Mouse (Mus musculus) intestine, embryonic 16.5 days (tissue): ENCODE results near the gene Ankrd13d. TPM values are rescaled to one million over a fixed set of nuclear protein-coding genes. Genes with fewer than 3 reads are reported as not detected.

Source experiments
- ATAC-seq: fragments of 200-750 bp; cut with Nextera tagmentation; 2 replicates; pipeline ENCODE4 v1.8.0; 2017; ENCODE audit warnings: moderate TSS enrichment, moderate library complexity
- H3K27ac ChIP-seq: fragments of 300-500 bp; sonication (generic); 2 replicates; pipeline ENCODE4 v1.5.1; 2014; ENCODE audit warnings: mild to moderate bottlenecking, low read length
- H3K27me3 ChIP-seq: fragments of 300-500 bp; sonication (generic); replicated peaks from 2 replicates; pipeline ENCODE4 v1.6.1; 2014; ENCODE audit warnings: low read length, control low read depth, mixed read lengths; ENCODE audit not compliant: control insufficient read depth, insufficient read depth
- H3K36me3 ChIP-seq: fragments of 300-500 bp; sonication (generic); 2 replicates; pipeline ENCODE4 v1.6.1; 2014; ENCODE audit warnings: low read length, control low read depth; ENCODE audit not compliant: control insufficient read depth, insufficient read depth
- H3K4me1 ChIP-seq: fragments of 300-500 bp; sonication (generic); 2 replicates; pipeline ENCODE4 v1.6.1; 2014; ENCODE audit warnings: low read length, control low read depth, mixed read lengths; ENCODE audit not compliant: control insufficient read depth, insufficient read depth
- H3K4me2 ChIP-seq: fragments of 300-500 bp; sonication (generic); 2 replicates; pipeline ENCODE4 v1.6.1; 2014; ENCODE audit warnings: low read depth, low read length, control low read depth
- H3K4me3 ChIP-seq: fragments of 300-500 bp; sonication (generic); 2 replicates; pipeline ENCODE4 v1.5.1; 2014; ENCODE audit warnings: mild to moderate bottlenecking, low read length
- H3K9ac ChIP-seq: fragments of 300-500 bp; sonication (generic); 2 replicates; pipeline ENCODE4 v1.6.1; 2014; ENCODE audit warnings: low read depth, low read length
- H3K9me3 ChIP-seq: fragments of 300-500 bp; sonication (generic); 2 replicates; pipeline ENCODE4 v1.6.1; 2016; ENCODE audit warnings: low read length, control low read depth; ENCODE audit not compliant: control insufficient read depth
- WGBS: fragments of 180-500 bp; shearing (Covaris S2); extraction: QIAGEN DNeasy Blood & Tissue Kit; methylation state at CpG from one replicate; pipeline ENCODE4 v1.1.7; 2014; 5-methylcytosine and 5-hydroxymethylcytosine counted together
- polyA plus RNA-seq: library from polyadenylated mRNA; unstranded; fragments of >200 nt; fragmentation: Nextera tagmentation; extraction: Ambion mirVana; gene quantifications from 2 replicates; pipeline ENCODE4 v1.2.1, GENCODE M21; 2015

Gene Ankrd13d
- polyA plus RNA-seq, 1 experiment from 2014 or later, result 4.6 TPM

GRCm38 (mm10) chr19:4319272-4319671, 36.3 kb upstream of the Ankrd13d start:
- Histone ChIP-seq H3K4me3 (no peak overlapping the region), H3K4me2 (no peak overlapping the region), H3K36me3 (peaks cover 35% of the 10 kb centered on the region), H3K9ac (no peak overlapping the region), H3K27ac (no peak overlapping the region), H3K4me1 (0 out of 2 replicates have a peak, but pooled peaks cover 4% of the 10 kb centered on the region), H3K27me3 (no peaks in the 10 kb centered on the region), H3K9me3 (no peaks in the 10 kb centered on the region)
- WGBS, result 77% methylated on average over 4 of the region's 4 CpGs
- no peak for ATAC-seq

DNA sequence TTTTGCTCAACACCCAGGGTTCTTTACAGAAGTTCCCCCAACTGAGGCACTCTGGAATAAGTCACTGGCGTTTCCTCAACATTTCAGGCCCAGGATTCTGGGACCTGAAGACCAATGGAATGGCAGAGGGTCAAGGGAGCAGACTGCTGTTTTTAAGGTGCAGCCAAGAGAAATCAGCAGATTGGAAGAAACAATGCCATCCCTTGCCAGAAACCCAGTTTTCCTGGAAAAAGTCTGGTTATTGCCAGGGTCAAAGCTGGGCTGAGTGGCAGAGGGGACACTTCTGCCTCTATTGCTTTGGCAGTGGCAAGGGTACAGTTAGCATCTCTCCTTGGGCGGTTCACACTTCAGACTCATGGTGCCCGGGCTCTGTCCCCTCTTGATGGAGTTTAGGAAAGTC, 34.2 kb upstream of the Ankrd13d start:
- WGBS, result 86% methylated on average over 3 of the region's 3 CpGs
- Histone ChIP-seq H3K4me3 (no peak overlapping the region), H3K9me3 (no peaks in the 10 kb centered on the region), H3K27me3 (no peaks in the 10 kb centered on the region), H3K9ac (no peak overlapping the region), H3K4me2 (no peak overlapping the region), H3K27ac (no peak overlapping the region), H3K36me3 (peaks cover 34% of the 10 kb centered on the region), H3K4me1 (0 out of 2 replicates have a peak, but pooled peaks cover 4% of the 10 kb centered on the region)
- no peak for ATAC-seq

- Histone ChIP-seq H3K27ac (peak overlapping the region; percentile 52; the same call in 1 of the 2 replicates), H3K36me3 (peaks cover 23% of the 10 kb centered on the region), H3K4me1 (0 out of 2 replicates have a peak, but pooled peaks cover 4% of the 10 kb centered on the region), H3K4me3 (no peak overlapping the region), H3K9ac (no peak overlapping the region), H3K4me2 (no peak overlapping the region), H3K9me3 (no peaks in the 10 kb centered on the region), H3K27me3 (no peaks in the 10 kb centered on the region)
- WGBS, result 48% methylated on average over 6 of the region's 6 CpGs
- ATAC-seq, result peak; percentile 39; the same call in 1 of the 2 replicates
These were observed 32.4 kb upstream of the Ankrd13d start for GRCm38 (mm10) chr19:4315223-4315944.

GRCm38 (mm10) chr19:4309776-4310185, 26.8 kb upstream of the Ankrd13d start:
- Histone ChIP-seq H3K4me1 (peaks cover 7% of the 10 kb centered on the region), H3K9ac (no peak overlapping the region), H3K36me3 (no peaks in the 10 kb centered on the region), H3K4me3 (no peak overlapping the region), H3K9me3 (no peaks in the 10 kb centered on the region), H3K4me2 (no peak overlapping the region), H3K27ac (no peak overlapping the region), H3K27me3 (no peaks in the 10 kb centered on the region)
- ATAC-seq, result no peak

DNA sequence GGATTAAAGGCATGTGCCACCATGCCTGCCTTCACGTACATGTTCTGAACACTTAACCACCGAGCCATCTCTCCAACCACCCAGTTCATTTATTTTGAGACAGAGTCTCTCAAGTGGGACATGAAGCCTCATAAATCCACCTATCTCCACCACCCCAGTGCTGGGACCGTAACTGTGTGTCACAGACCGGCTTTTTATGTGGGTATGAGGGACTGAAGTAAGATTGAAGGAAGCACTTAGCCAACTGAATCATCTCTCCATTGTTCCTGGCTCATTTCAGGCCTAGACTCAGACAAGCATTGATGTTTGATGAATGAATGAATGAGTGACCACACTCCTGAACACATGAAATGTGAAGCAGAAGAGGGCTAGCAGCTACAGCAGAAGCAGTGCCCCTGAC, 26.4 kb upstream of the Ankrd13d start:
- Histone ChIP-seq H3K36me3 (no peaks in the 10 kb centered on the region), H3K4me1 (peaks cover 12% of the 10 kb centered on the region), H3K9ac (no peak overlapping the region), H3K4me3 (no peak overlapping the region), H3K9me3 (no peaks in the 10 kb centered on the region), H3K4me2 (no peak overlapping the region), H3K27ac (no peak overlapping the region), H3K27me3 (no peaks in the 10 kb centered on the region)
- no peak for ATAC-seq
- 94% methylated on average over 4 of the region's 4 CpGs for WGBS

DNA sequence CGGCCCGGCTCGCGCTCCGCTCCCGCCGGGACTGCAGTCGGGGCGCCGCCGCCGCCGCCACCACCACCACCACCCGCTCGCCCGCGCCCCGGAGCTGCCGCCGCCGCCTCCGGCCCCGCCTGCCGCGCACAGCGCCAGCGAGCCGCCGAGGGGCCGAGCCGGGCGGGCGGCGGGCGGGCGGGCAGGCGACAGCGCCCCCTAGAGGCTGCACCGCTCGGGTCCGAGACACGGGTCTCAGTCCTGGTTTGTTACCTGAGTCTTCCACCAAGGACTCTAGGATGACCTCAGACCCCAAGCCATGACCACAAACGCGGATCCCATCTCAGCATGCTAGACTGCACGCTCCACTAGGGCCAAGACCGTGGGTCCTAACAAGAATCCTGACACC, 23.2 kb upstream of the Ankrd13d start, which contains the start of gene Grk2:
TSS of gene Grk2 (minus strand) at position 33 of the 388 bp plus-strand sequence.
- peak within 1 kb of the TSS; percentile 76 for H3K4me2 ChIP-seq
- peaks cover 41% of the 10 kb centered on the region for H3K4me1 ChIP-seq
- no peaks in the 10 kb centered on the region for H3K9me3 ChIP-seq
- 0% methylated on average over 20 of the region's 46 CpGs for WGBS
- H3K9ac ChIP-seq, result peak within 1 kb of the TSS; percentile 83
- H3K27ac ChIP-seq, result peak within 1 kb of the TSS; percentile 56
- no peaks in the 10 kb centered on the region for H3K36me3 ChIP-seq
- peak within 1 kb of the TSS; percentile 60 for H3K4me3 ChIP-seq
- no peaks in the 10 kb centered on the region for H3K27me3 ChIP-seq
- ATAC-seq, result peak; percentile 84

GRCm38 (mm10) chr19:4305491-4306189, 22.7 kb upstream of the Ankrd13d start:
- Histone ChIP-seq H3K4me3 (peak overlapping the region; percentile 60), H3K4me1 (peaks cover 46% of the 10 kb centered on the region), H3K4me2 (peak overlapping the region; percentile 76), H3K36me3 (no peaks in the 10 kb centered on the region), H3K9me3 (no peaks in the 10 kb centered on the region), H3K27ac (peak overlapping the region; percentile 56), H3K27me3 (no peaks in the 10 kb centered on the region), H3K9ac (peak overlapping the region; percentile 83)
- ATAC-seq, result peak; percentile 79
- WGBS, result under 1% methylated on average over 61 of the region's 68 CpGs

DNA sequence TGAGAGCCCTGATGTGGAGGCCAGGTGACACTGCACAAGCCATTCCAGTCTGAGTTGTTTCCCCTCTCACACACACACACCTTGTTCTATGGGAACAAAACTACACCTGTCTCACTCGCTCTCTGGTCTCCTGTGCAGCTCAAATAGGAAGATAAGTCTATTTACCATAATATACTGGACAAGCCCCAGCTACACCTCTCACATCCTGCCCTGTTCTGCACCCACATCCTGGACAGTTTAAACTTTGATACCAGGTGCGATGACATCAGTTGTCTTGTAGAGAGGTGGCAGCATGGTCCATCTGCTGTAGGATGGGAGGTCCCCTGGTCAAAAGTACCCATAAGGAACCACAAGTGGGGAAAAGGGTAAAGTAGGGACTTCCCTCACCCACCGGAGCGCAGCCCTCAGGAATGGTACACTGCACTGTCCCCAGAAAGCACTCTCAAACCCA, 22.0 kb upstream of the Ankrd13d start:
- H3K27me3 ChIP-seq, result no peaks in the 10 kb centered on the region
- H3K9me3 ChIP-seq, result no peaks in the 10 kb centered on the region
- WGBS, result 38% methylated on average over 4 of the region's 4 CpGs
- peak overlapping the region; percentile 60 for H3K4me3 ChIP-seq
- peak overlapping the region; percentile 76 for H3K4me2 ChIP-seq
- H3K4me1 ChIP-seq, result peaks cover 54% of the 10 kb centered on the region
- H3K36me3 ChIP-seq, result no peaks in the 10 kb centered on the region
- peak; percentile 9; the same call in 1 of the 2 replicates for ATAC-seq
- H3K9ac ChIP-seq, result peak overlapping the region; percentile 83
- peak overlapping the region; percentile 56 for H3K27ac ChIP-seq

GRCm38 (mm10) chr19:4304251-4304821, 21.4 kb upstream of the Ankrd13d start:
- Histone ChIP-seq H3K27ac (peak overlapping the region; percentile 56), H3K36me3 (no peaks in the 10 kb centered on the region), H3K4me1 (peaks cover 57% of the 10 kb centered on the region), H3K9ac (peak overlapping the region; percentile 83), H3K27me3 (no peaks in the 10 kb centered on the region), H3K4me2 (peak overlapping the region; percentile 76), H3K9me3 (no peaks in the 10 kb centered on the region), H3K4me3 (peak overlapping the region; percentile 60)
- no peak for ATAC-seq
- 69% methylated on average over 5 of the region's 5 CpGs for WGBS
